Mouse (Mus musculus) embryonic facial prominence, embryonic 11.5 days (tissue): ENCODE measurements at regions not wholly inside any gene's neighbourhood (a gene's known extent, or its start where the extent isn't known, plus 50 kb on each side); places are given as distances from the start of the nearest gene placed in this dataset.

Experiments
- ATAC-seq: fragments of 200-750 bp; cut with Nextera tagmentation; replicated peaks from 2 replicates; pipeline ENCODE4 v1.8.0; 2017; ENCODE audit warnings: low read depth; ENCODE audit not compliant: insufficient number of reproducible peaks, low FRiP score, low TSS enrichment
- DNase-seq: peaks from one replicate; pipeline ENCODE4 v3.0.0-alpha.2; 2015; ENCODE audit warnings: low spot score
- H3K27ac ChIP-seq: fragments of 300-500 bp; sonication (generic); replicated peaks from 2 replicates; pipeline ENCODE4 v1.5.1; 2014; ENCODE audit warnings: mild to moderate bottlenecking, low read depth, low read length, control low read depth
- H3K27me3 ChIP-seq: fragments of 300-500 bp; sonication (generic); 2 replicates; pipeline ENCODE4 v1.6.1; 2014; ENCODE audit warnings: mild to moderate bottlenecking, low read length, moderate library complexity, mixed read lengths; ENCODE audit not compliant: control insufficient read depth, insufficient read depth
- H3K36me3 ChIP-seq: fragments of 300-500 bp; sonication (generic); replicated peaks from 2 replicates; pipeline ENCODE4 v1.6.1; 2014; ENCODE audit warnings: low read depth, mild to moderate bottlenecking, low read length, moderate library complexity, mixed read lengths; ENCODE audit not compliant: control insufficient read depth, insufficient read depth
- H3K4me1 ChIP-seq: fragments of 300-500 bp; sonication (generic); 2 replicates; pipeline ENCODE4 v1.6.1; 2014; ENCODE audit warnings: low read length, mixed read lengths; ENCODE audit not compliant: control insufficient read depth, insufficient read depth
- H3K4me2 ChIP-seq: fragments of 300-500 bp; sonication (generic); 2 replicates; pipeline ENCODE4 v1.6.1; 2014; ENCODE audit warnings: low read depth, mild to moderate bottlenecking, control low read depth, low read length, moderate library complexity
- H3K4me3 ChIP-seq: fragments of 300-500 bp; sonication (generic); 2 replicates; pipeline ENCODE4 v1.5.1; 2014; ENCODE audit warnings: low read depth, low read length, control low read depth
- H3K9ac ChIP-seq: fragments of 300-500 bp; sonication (generic); replicated peaks from 2 replicates; pipeline ENCODE4 v1.6.1; 2014; ENCODE audit warnings: mild to moderate bottlenecking, control low read depth, low read length
- H3K9me3 ChIP-seq: fragments of 300-500 bp; sonication (generic); replicated peaks from 2 replicates; pipeline ENCODE4 v1.6.1; 2016; ENCODE audit warnings: mild to moderate bottlenecking, low read length, inconsistent platforms, mixed read lengths; ENCODE audit not compliant: control insufficient read depth
- WGBS: fragments of 180-500 bp; shearing (Covaris S2); extraction: QIAGEN DNeasy Blood & Tissue Kit; methylation state at CpG from one replicate; pipeline ENCODE4 v1.1.7; 2014; 5-methylcytosine and 5-hydroxymethylcytosine counted together

DNA sequence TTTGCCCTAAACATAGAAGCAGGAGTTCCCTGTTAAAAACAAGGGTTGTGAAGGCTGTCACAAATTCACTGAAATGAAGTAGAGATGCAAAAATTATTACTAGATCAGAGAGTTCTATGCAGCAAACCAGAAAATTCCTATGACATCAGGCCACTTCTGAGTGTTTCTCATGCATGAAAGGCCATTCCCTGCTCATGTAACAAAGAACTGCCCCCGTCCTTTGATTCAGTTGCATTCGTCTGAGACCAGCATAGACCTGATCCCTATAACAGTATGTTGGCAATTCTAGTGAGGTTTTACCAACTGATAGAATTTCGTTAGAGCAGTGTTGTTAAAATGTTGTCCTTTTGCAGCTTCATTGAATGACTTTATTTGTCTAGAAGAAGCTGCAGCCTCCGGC lies 207.1 kb downstream of the Csl start:
- no peaks in the 10 kb centered on the region for H3K4me1 ChIP-seq
- no peaks in the 10 kb centered on the region for H3K36me3 ChIP-seq
- WGBS = 69% methylated on average over 4 of the region's 4 CpGs
- ATAC-seq = no peak
- no peak overlapping the region for H3K27ac ChIP-seq
- no peaks in the 10 kb centered on the region for H3K27me3 ChIP-seq
- no peak overlapping the region for H3K4me3 ChIP-seq
- H3K4me2 ChIP-seq = no peak overlapping the region
- no peak for DNase-seq
- no peak overlapping the region for H3K9ac ChIP-seq
- no peaks in the 10 kb centered on the region for H3K9me3 ChIP-seq

DNA sequence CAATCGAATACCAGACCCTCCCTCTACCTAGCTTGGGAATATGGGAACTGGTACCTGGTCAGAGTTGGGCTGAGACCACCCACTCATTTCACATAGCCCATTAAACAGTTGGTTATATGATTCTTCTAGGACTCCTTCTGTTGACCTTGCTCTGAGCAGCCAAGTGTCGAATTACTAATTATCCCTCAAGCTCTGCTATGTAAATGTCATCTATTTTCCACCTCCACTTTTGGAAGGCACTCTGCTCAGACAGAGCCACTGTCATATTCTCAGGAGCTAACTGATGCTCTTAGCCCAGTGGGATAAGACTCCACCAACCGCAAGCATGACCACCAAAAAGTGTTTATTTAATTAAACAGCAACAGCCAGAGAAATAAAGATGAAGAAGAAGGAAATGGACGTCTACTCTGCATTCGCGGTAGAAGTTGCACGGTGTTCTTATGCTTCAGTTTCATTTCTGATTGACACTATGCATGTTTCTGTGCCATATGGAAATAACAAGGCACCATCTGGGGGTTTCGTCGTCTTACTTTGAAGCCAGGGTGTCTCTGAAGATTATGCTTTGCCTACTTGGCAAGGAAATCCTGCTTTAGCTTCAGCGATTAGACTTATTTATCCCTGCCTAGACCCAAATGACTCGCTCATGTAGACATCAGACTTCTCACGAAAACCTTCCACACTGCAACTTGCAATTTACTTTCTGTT lies 206.5 kb downstream of the Csl start:
- whole genome bisulfite sequencing = 66% methylated on average over 12 of the region's 12 CpGs
- no peak for DNase-seq
- H3K9ac ChIP-seq = no peak overlapping the region
- H3K4me2 ChIP-seq = no peak overlapping the region
- H3K4me3 ChIP-seq = no peak overlapping the region
- ATAC-seq = no peak
- H3K36me3 ChIP-seq = no peaks in the 10 kb centered on the region
- H3K9me3 ChIP-seq = no peaks in the 10 kb centered on the region
- no peak overlapping the region for H3K27ac ChIP-seq
- H3K27me3 ChIP-seq = no peaks in the 10 kb centered on the region
- H3K4me1 ChIP-seq = no peaks in the 10 kb centered on the region

DNA sequence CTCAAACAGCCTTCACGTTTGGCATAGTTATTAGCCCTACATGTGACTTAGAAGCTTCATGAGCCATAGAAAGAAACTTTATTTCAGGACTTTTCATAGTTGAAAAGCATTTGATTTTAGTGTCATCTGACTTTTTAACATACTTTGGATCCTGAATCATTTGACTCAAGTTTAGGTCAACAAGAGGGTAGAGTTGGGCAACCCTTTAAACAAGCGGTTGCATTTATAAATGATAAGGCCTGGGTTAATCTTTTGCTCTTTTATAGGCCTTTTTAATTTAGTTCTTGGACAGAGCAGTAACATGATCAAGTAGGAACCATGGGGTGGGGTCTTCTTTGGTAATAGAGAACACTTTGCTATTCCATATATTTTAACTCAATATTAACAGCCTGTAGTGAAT lies 204.4 kb downstream of the Csl start:
- Histone ChIP-seq H3K9ac (no peak overlapping the region), H3K4me1 (no peaks in the 10 kb centered on the region), H3K27me3 (no peaks in the 10 kb centered on the region), H3K36me3 (no peaks in the 10 kb centered on the region), H3K4me3 (no peak overlapping the region), H3K9me3 (no peaks in the 10 kb centered on the region), H3K4me2 (no peak overlapping the region), H3K27ac (no peak overlapping the region)
- WGBS = 80% methylated on average over 2 of the region's 2 CpGs
- DNase-seq (no peak), ATAC-seq (no peak)

DNA sequence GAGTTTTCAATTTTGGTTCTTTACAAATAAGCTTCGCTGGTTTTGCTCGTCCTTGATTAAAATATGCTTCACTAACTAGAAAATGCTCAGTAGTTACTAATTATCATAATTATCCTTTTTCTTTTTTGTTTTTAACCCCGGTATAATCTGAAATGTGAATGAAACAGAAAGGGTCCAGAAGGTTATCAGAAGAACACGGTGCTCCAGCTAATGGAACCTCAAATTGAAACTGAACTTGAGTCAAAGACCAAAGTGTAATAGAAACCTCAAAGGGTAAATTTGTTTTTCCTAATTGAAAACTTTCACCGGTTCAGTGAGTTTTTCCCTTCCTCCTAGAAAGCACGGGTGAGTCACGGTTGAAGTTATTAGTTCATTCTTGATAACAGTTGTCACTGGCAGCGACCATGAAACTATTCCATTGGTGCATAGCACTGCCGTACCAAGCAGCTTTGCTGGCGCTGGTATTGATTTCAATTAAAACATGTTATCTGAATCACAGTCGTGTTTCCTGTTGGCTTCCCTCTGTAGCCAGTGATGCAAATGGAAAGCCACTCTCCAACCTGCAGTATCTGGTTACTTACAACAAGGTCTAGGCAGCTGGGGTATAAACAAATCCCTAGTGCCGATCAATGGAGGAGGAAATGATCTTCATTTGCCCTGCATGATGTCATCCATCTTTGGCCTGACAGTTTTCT lies 203.7 kb downstream of the Csl start:
- H3K4me3 ChIP-seq = no peak overlapping the region
- WGBS = 37% methylated on average over 12 of the region's 12 CpGs

DNA sequence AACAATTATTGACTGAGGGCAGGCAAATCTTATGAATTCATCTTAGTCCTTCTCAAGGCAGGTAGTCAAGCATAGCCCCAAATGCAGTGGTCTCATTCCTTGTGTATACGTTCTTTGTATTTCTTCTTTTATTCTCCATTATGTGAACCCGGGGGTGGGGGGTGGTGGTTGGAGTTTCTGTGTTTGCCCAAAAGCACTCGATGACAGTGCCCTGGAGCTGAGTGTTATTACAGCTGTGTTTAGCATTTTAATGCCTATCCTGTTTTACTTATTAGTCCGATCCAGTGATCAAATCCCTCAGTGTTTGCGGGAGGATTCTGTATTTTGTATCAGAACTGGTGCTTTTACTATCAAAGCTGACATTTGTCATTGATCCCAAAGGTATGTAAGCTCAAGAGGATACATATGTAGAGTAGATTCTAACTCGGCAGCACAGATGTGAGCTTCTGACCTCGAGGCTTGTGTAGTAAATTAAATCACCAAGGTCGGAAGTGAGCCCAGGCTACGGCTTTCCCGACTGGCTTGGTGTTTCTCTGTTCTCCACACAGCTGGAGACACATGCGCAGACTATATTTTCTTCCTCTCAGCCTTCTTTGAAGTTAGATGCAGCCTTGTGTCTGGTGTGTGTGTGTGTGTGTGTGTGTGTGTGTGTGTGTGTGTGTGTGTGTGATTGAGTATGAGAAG lies 203.0 kb downstream of the Csl start:
- Histone ChIP-seq H3K4me1 (no peaks in the 10 kb centered on the region), H3K9me3 (no peaks in the 10 kb centered on the region), H3K27me3 (no peaks in the 10 kb centered on the region), H3K4me2 (no peak overlapping the region), H3K9ac (no peak overlapping the region), H3K27ac (0 out of 2 replicates have a peak overlapping the region, but pooled peaks have one; percentile 20), H3K36me3 (no peaks in the 10 kb centered on the region), H3K4me3 (no peak overlapping the region)
- DNase-seq = peak; percentile 77
- WGBS = 23% methylated on average over 11 of the region's 11 CpGs
- ATAC-seq = peak; percentile 69

More for the DNA sequence above, 203.7 kb downstream of the Csl start:
- no peaks in the 10 kb centered on the region for H3K9me3 ChIP-seq
- 0 out of 2 replicates have a peak overlapping the region, but pooled peaks have one; percentile 28 for H3K27ac ChIP-seq
- H3K4me1 ChIP-seq = no peaks in the 10 kb centered on the region
- no peaks in the 10 kb centered on the region for H3K36me3 ChIP-seq
- no peaks in the 10 kb centered on the region for H3K27me3 ChIP-seq
- ATAC-seq (peak; percentile 72), DNase-seq (peak; percentile 69)
- H3K9ac ChIP-seq = no peak overlapping the region
- H3K4me2 ChIP-seq = no peak overlapping the region

DNA sequence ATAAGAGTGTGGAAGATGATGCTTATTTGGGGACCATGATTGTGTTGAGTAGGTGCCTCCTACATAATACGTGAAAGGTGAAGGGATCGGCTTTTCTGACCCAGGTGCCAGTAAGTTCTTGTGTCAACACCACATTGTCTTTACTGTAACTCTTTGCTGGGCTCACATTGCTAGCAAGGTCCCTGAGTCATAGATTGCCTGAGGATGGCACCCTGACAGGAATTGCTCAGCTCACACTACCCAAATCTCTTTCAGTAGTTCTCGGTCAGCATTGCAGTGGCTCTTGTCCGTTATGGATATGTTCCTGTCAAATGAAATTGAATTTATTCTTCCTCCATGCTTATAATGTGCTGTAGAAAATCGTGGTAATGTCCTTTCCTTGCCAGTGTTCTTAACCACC lies 200.8 kb downstream of the Csl start:
- 82% methylated on average over 5 of the region's 5 CpGs for WGBS
- H3K4me2 ChIP-seq = no peak overlapping the region
- no peaks in the 10 kb centered on the region for H3K27me3 ChIP-seq
- no peak overlapping the region for H3K27ac ChIP-seq
- H3K9me3 ChIP-seq = no peaks in the 10 kb centered on the region
- DNase-seq (no peak), ATAC-seq (no peak)
- no peaks in the 10 kb centered on the region for H3K4me1 ChIP-seq
- no peak overlapping the region for H3K4me3 ChIP-seq
- no peaks in the 10 kb centered on the region for H3K36me3 ChIP-seq
- no peak overlapping the region for H3K9ac ChIP-seq

DNA sequence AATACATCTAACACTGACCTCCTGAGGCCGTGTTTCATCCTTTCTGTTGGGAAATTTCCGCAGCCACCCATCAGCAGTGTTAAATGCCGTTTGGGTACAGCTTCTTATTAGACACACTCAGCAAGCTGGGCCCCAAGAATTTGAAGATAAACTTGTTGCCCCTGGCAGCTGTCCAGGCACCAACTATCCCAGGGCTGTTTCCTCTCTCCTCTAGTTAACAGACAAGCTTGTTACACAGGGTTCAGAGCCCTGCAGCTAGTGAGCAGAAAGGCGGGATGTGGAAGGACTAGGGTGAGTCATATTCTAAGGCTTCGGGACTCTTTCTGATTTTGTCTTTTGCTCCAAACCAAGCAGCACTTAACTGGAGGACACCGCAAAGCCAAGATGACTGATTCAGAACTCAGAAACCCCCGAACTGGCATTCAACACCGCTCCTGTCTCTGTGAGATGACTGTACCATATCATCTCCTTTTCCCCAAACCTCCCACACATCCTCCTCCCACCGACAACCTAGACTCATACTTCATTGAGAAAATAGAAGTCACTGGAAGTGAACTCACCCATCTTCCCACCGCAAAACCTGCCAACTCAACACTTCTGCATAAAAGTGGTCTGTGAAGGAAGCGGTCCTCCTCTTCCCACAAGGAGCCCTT lies 198.2 kb downstream of the Csl start:
- H3K27me3 ChIP-seq = no peaks in the 10 kb centered on the region
- ATAC-seq (no peak), DNase-seq (no peak)
- no peak overlapping the region for H3K9ac ChIP-seq
- H3K4me3 ChIP-seq = no peak overlapping the region
- 88% methylated on average over 11 of the region's 11 CpGs for WGBS
- no peak overlapping the region for H3K27ac ChIP-seq
- no peak overlapping the region for H3K4me2 ChIP-seq
- no peaks in the 10 kb centered on the region for H3K9me3 ChIP-seq
- H3K4me1 ChIP-seq = no peaks in the 10 kb centered on the region
- no peaks in the 10 kb centered on the region for H3K36me3 ChIP-seq
